Comparison of ENCODE assay signal across 8 mouse cellular contexts in genomic region chr11:78166161-78166560, GRCm38 (mm10). TPM values are rescaled to one million over a fixed set of nuclear protein-coding genes. Genes with fewer than 3 reads are reported as not detected.
A peak's percentile ranks its signal among the peaks of the same experiment; 100 is the strongest.
DNase-seq lines count a peak whose midpoint lies in the region; ATAC-seq lines count a peak whose summit lies in the region.

No protein-coding gene starts in this region.

- no peak for ATAC-seq in heart, embryonic 15.5 days (replicated peaks; ENCODE audit: insufficient number of reproducible peaks, insufficient read depth, low FRiP score, low read depth)
- ATAC-seq in hindbrain, embryonic 12.5 days (ENCODE audit: low FRiP score): no peak
- no peak for ATAC-seq in midbrain, embryonic 11.5 days (ENCODE audit: low FRiP score)

- 43% methylated on average over 4 of the region's 4 CpGs for WGBS in heart, embryonic 15.5 days
- WGBS in hindbrain, embryonic 12.5 days: 43% methylated on average over 4 of the region's 4 CpGs
- 44% methylated on average over 4 of the region's 4 CpGs for WGBS in midbrain, embryonic 11.5 days

- intact Hi-C loops in heart, postnatal 10 days (cut with DNase I): no loop called here
- intact Hi-C loops in gastrocnemius, postnatal 14 days (cut with DNase I; ENCODE audit: low total_unique reads): no loop called here

- H3K4me1 ChIP-seq in heart, embryonic 15.5 days (replicated peaks): peaks cover 36% of the 10 kb centered on the region
- peaks cover 29% of the 10 kb centered on the region for H3K4me1 ChIP-seq in hindbrain, embryonic 12.5 days
- peaks cover 26% of the 10 kb centered on the region for H3K4me1 ChIP-seq in midbrain, embryonic 11.5 days (ENCODE audit: control insufficient read depth, insufficient read depth, low read length)

- H3K36me3 ChIP-seq in heart, embryonic 15.5 days: peaks cover 3% of the 10 kb centered on the region
- H3K36me3 ChIP-seq in hindbrain, embryonic 12.5 days: peaks cover 14% of the 10 kb centered on the region
- H3K36me3 ChIP-seq in midbrain, embryonic 11.5 days (ENCODE audit: control insufficient read depth, insufficient read depth, low read length): peaks cover 8% of the 10 kb centered on the region

- DNase-seq in heart, postnatal 10 days: no peak
- DNase-seq in R1 (ENCODE audit: low read depth, low spot score): peak; percentile 45
- no peak for DNase-seq in midbrain, embryonic 11.5 days (ENCODE audit: low spot score, missing footprints)
- DNase-seq in gastrocnemius, postnatal 14 days: no peak
- no peak for DNase-seq in urinary bladder, postnatal 36 days (ENCODE audit: low spot score in 2 of 2)
- no peak for DNase-seq in urinary bladder, adult 2 months (ENCODE audit: low spot score)

- peak overlapping the region; percentile 91 for H3K4me2 ChIP-seq in heart, embryonic 15.5 days
- peak overlapping the region; percentile 84 for H3K4me2 ChIP-seq in hindbrain, embryonic 12.5 days (replicated peaks)
- peak overlapping the region; percentile 75 for H3K4me2 ChIP-seq in midbrain, embryonic 11.5 days

- H3K9me3 ChIP-seq in heart, embryonic 15.5 days (replicated peaks): no peaks in the 10 kb centered on the region
- no peaks in the 10 kb centered on the region for H3K9me3 ChIP-seq in hindbrain, embryonic 12.5 days (replicated peaks)
- H3K9me3 ChIP-seq in midbrain, embryonic 11.5 days (ENCODE audit: control insufficient read depth, low read length): no peaks in the 10 kb centered on the region

- no peak overlapping the region for H3K9ac ChIP-seq in heart, embryonic 15.5 days
- no peak overlapping the region for H3K9ac ChIP-seq in hindbrain, embryonic 12.5 days
- peak overlapping the region; percentile 96 for H3K9ac ChIP-seq in midbrain, embryonic 11.5 days (ENCODE audit: low read length)

- peak overlapping the region; percentile 93 for H3K27ac ChIP-seq in heart, embryonic 15.5 days
- H3K27ac ChIP-seq in hindbrain, embryonic 12.5 days: peak overlapping the region; percentile 97
- no peak overlapping the region for H3K27ac ChIP-seq in midbrain, embryonic 11.5 days (ENCODE audit: low read depth, low read length)

- peak overlapping the region; percentile 95 for H3K4me3 ChIP-seq in heart, embryonic 15.5 days
- peak overlapping the region; percentile 95 for H3K4me3 ChIP-seq in hindbrain, embryonic 12.5 days
- H3K4me3 ChIP-seq in midbrain, embryonic 11.5 days (ENCODE audit: low read depth, low read length): peak overlapping the region; percentile 97; the same call in 1 of the 2 replicates

- no peaks in the 10 kb centered on the region for H3K27me3 ChIP-seq in heart, embryonic 15.5 days
- no peaks in the 10 kb centered on the region for H3K27me3 ChIP-seq in hindbrain, embryonic 12.5 days
- H3K27me3 ChIP-seq in midbrain, embryonic 11.5 days (ENCODE audit: control insufficient read depth, insufficient read depth, low read length): no peaks in the 10 kb centered on the region

RNA-seq across cellular contexts. Expression of gene Traf4, which starts 0.8 kb away (rescaled TPM):
- 30.8 and 42.8 TPM in 2 replicates for polyA plus RNA-seq in heart, embryonic 15.5 days (2015; fragmentation: Nextera tagmentation; extraction: Ambion mirVana)
- 10 to 100 TPM; 17.5 to 21.0 TPM for total RNA-seq in heart, postnatal 10 days (2021)
- 149 and 152 TPM in 2 replicates for polyA plus RNA-seq in hindbrain, embryonic 12.5 days (2016; fragmentation: Nextera tagmentation; extraction: Ambion mirVana)
- polyA plus RNA-seq in midbrain, embryonic 11.5 days (2014; fragmentation: Nextera tagmentation; extraction: Ambion mirVana): 72.0 and 79.7 TPM in 2 replicates
- total RNA-seq in gastrocnemius, postnatal 14 days (2021): 10 to 100 TPM in 1 of 2 experiments, 1 to 10 TPM in 1; 7.6 to 10.2 TPM
- 20.4 and 26.1 TPM in 2 replicates for polyA plus RNA-seq in urinary bladder, adult 2 months (2012; rRNA removed)

RNA-seq across cellular contexts. Expression of gene Nek8, which starts 10.3 kb away (rescaled TPM):
- 12.4 and 17.3 TPM in 2 replicates for polyA plus RNA-seq in heart, embryonic 15.5 days (2015; fragmentation: Nextera tagmentation; extraction: Ambion mirVana)
- 1 to 10 TPM; 4.5 to 5.4 TPM for total RNA-seq in heart, postnatal 10 days (2021)
- 10.7 and 12.9 TPM in 2 replicates for polyA plus RNA-seq in hindbrain, embryonic 12.5 days (2016; fragmentation: Nextera tagmentation; extraction: Ambion mirVana)
- 6.4 and 7.1 TPM in 2 replicates for polyA plus RNA-seq in midbrain, embryonic 11.5 days (2014; fragmentation: Nextera tagmentation; extraction: Ambion mirVana)
- 1 to 10 TPM; 1.4 to 2.1 TPM for total RNA-seq in gastrocnemius, postnatal 14 days (2021)
- polyA plus RNA-seq in urinary bladder, adult 2 months (2012; rRNA removed): 14.4 and 19.7 TPM in 2 replicates

RNA-seq across cellular contexts. Expression of gene Tlcd1, which starts 10.3 kb away (rescaled TPM):
- 13.5 and 14.2 TPM in 2 replicates for polyA plus RNA-seq in heart, embryonic 15.5 days (2015; fragmentation: Nextera tagmentation; extraction: Ambion mirVana)
- 1 to 10 TPM; 9.1 to 9.4 TPM for total RNA-seq in heart, postnatal 10 days (2021)
- 9.4 and 10.2 TPM in 2 replicates for polyA plus RNA-seq in hindbrain, embryonic 12.5 days (2016; fragmentation: Nextera tagmentation; extraction: Ambion mirVana)
- polyA plus RNA-seq in midbrain, embryonic 11.5 days (2014; fragmentation: Nextera tagmentation; extraction: Ambion mirVana): 7.9 and 8.5 TPM in 2 replicates
- total RNA-seq in gastrocnemius, postnatal 14 days (2021): 1 to 10 TPM; 3.5 to 4.4 TPM
- polyA plus RNA-seq in urinary bladder, adult 2 months (2012; rRNA removed): 24.1 and 33.5 TPM in 2 replicates

RNA-seq across cellular contexts. Expression of gene Rpl23a, which starts 17.2 kb away (rescaled TPM):
- 717 and 816 TPM in 2 replicates for polyA plus RNA-seq in heart, embryonic 15.5 days (2015; fragmentation: Nextera tagmentation; extraction: Ambion mirVana)
- total RNA-seq in heart, postnatal 10 days (2021): 100 to 1,000 TPM; 965 to 994 TPM
- 894 and 983 TPM in 2 replicates for polyA plus RNA-seq in hindbrain, embryonic 12.5 days (2016; fragmentation: Nextera tagmentation; extraction: Ambion mirVana)
- 1,223 and 1,245 TPM in 2 replicates for polyA plus RNA-seq in midbrain, embryonic 11.5 days (2014; fragmentation: Nextera tagmentation; extraction: Ambion mirVana)
- total RNA-seq in gastrocnemius, postnatal 14 days (2021): 1,000 to 10,000 TPM; 1,019 to 1,174 TPM
- polyA plus RNA-seq in urinary bladder, adult 2 months (2012; rRNA removed): 2,424 and 3,048 TPM in 2 replicates

RNA-seq across cellular contexts. Expression of gene Rab34, which starts 22.1 kb away (rescaled TPM):
- 54.5 and 72.1 TPM in 2 replicates for polyA plus RNA-seq in heart, embryonic 15.5 days (2015; fragmentation: Nextera tagmentation; extraction: Ambion mirVana)
- total RNA-seq in heart, postnatal 10 days (2021): 10 to 100 TPM; 22.3 to 24.3 TPM
- 75.2 and 81.0 TPM in 2 replicates for polyA plus RNA-seq in hindbrain, embryonic 12.5 days (2016; fragmentation: Nextera tagmentation; extraction: Ambion mirVana)
- 54.7 and 55.1 TPM in 2 replicates for polyA plus RNA-seq in midbrain, embryonic 11.5 days (2014; fragmentation: Nextera tagmentation; extraction: Ambion mirVana)
- total RNA-seq in gastrocnemius, postnatal 14 days (2021): 10 to 100 TPM; 10.2 to 14.1 TPM
- 66.7 and 79.2 TPM in 2 replicates for polyA plus RNA-seq in urinary bladder, adult 2 months (2012; rRNA removed)
